Mouse (Mus musculus): ENCODE measurements around the gene Gas2.

DNA sequence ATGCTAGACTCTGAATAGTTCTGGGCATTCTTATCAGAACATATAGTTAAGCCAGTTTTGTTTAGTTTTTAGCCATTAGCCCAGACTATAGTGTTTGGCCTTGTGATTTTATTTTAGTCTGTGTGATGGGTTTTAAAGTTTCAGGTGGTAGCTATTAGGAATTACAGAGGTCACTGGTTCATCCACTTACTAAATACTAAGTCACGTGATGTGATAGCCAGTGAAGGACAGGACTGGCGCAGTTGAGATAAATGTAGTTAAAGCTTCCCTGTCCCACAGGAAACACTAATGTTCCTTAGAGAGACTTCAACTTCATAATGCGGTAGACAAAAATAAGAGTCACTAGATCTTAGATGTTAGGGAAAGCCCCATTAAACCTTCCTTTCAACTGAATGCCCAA, 1.0 kb downstream of the Gas2 start:
- TF ChIP-seq FOSL1 (IDR thresholded peaks at IDR 0.05; ENCODE audit: insufficient read depth, low read length, poor library complexity, severe bottlenecking) (no peak), USF1 (IDR thresholded peaks at IDR 0.05; ENCODE audit: low read depth) (peak; percentile 73), CTCF (IDR thresholded peaks at IDR 0.05; ENCODE audit: control insufficient read depth, insufficient read depth, insufficient read length) (no peak)

Data from C2C12 (cell line).